Mouse (Mus musculus) layer of hippocampus, postnatal 10 days (tissue): Measurements from ENCODE around the gene Cuedc2. TPM values are rescaled to one million over a fixed set of nuclear protein-coding genes. Genes with fewer than 3 reads are reported as not detected.

Experiments used
- DNase-seq, 2 experiments: peaks; one replicate each; pipeline ENCODE4 v3.0.0; 2021; ENCODE audit warnings: low spot score in 2 of 2
- long read RNA-seq: library from polyadenylated mRNA; stranded (forward); transcript quantifications from one replicate; pipeline ENCODE4 v2.0.0, GENCODE M21; 2023
- total RNA-seq, 2 experiments: library from RNA; stranded (reverse); gene quantifications; 2 replicates each; pipeline ENCODE4 v1.2.3; 2021

Cuedc2 gene
- 100 to 1,000 TPM; 173 to 178 TPM for total RNA-seq
- long read RNA-seq, transcript Cuedc2-203 (9 exons, 1,790 nt), result minor isoform, 38 of 310 reads
- long read RNA-seq, transcript Cuedc2-201 (9 exons, 1,833 nt), result major isoform, 85 of 310 reads
- long read RNA-seq, transcript Cuedc2-204 (9 exons, 1,050 nt), result minor isoform, 6 of 310 reads
- long read RNA-seq, transcript Cuedc2-211 (9 exons, 999 nt), result minor isoform, 28 of 310 reads
- long read RNA-seq, partial matches to known transcripts, result 18 of 310 reads
- long read RNA-seq, other reads (novel, unspliced or antisense), result 125 of 310 reads

DNA sequence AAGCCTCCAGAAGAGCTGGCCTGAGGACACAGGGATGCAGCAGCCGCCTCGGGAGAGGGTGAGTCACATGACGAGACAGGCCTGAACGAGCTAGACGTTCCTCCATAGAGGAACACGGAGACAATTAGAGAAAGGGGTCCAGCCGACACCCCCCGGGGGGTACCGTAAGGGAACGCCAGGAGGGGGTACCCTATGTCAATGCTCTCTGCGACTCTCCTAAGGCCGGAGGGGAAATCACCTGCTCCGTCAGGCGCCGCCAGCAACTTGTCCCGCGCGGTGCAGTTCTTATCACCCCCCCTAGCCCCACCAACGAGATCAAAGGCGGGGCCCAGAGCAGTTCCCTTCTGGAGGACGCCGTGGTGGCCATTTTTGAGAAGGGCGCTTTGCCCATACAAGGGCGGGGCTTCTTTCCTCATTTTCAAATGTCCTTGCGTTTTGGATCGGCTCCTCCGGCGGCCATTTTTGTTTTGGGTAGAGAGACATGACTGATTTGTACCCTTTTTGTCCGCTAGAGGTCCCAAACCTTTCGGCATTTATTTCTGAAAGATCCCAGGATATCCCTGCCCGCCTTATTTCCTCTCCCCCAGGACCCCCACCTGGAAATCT, at the start of gene Cuedc2:
Cuedc2 (minus strand) TSS at position 372 of the 606 bp plus-strand sequence.
- DNase-seq, result peak; percentile 99

DNA sequence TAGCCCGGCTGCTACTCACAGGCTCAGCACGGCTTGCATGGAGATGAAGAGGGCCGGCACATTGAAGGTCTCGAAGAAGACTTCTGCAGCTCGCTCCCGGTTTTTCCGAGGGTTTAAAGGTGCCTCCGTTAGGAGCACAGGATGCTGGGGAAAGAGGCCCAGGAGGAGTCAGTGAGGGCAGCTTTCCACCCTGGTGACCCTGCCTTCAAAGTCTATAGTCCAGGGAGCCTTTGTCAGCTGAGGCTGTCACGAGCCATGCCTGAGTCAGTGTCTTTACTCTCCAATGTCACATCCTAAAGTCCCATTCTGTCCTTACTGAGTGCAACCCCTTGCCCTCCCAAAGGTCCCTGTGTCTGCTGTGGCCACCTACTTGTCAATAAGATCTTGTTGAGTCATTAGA, 43.8 kb upstream of the Cuedc2 start:
- no peak for DNase-seq

DNA sequence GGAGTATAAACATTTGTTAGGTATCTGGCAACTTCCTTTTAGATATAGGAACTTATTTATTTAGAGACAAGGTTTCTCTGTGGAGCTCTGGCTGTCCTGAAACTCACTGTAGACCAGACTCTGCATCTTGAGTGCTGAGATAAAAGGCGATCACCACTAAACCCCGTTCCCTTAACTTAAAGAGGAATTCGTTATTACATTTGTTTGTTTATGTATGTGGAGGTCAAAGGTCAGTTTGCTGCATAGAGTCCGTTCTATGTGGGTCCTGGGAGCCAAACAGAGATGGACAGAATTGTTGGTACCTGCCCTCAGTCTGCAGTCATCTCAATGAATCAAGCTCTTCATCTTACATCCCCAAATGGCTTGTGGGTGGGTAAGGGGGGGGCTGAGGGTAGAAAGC, 37.4 kb upstream of the Cuedc2 start:
- DNase-seq, result no peak

DNA sequence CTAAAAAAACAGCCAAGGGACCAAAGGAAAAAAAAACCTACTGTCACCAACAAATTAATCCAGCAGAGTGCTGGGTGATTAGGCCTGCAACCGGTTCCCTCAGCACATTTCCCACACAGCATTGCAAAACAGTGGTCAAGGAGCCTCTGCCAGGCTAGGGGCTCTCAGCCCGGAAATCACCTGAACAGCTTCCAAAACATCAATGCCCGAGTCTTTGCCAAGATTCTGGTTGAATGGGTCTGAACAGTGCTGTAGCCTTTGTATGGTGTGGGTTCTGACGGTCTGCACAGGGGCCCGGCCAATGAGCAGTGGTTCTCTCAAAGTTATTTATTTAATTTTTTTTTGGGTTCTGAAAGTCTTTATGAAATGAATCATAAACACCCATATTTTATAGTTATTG, 37.0 kb upstream of the Cuedc2 start:
- peak; percentile 58 to 62 for DNase-seq

DNA sequence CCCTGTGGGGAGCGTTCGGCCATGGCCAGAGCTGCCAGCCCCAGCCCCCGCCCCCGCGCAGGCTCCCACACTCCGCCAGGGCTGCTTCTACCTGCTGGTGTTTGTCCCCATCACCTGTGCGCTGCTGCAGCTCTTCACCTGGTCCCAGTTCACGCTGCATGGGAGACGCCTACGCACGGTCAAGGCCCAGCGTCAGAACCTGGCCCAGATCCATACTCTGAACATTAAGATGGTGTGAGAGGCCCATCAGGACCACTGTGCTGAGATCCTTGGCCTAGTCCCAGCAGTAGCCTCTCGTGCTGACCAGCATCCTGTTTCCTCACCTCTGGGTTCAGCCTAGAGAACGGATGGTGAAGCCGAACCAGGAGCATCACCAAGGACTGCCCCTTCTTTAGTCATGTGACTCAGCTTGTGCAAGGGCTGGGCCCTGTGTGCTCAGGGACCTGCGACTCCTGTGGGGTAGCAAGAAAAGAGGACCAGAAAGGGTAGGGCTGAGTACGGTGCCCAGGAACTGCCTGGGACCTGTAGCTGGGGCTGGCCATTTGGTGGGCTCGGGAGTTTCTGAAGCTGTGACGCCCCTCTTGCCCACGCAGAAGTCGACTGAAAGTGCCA, 36.1 kb upstream of the Cuedc2 start:
- peak in 1 of 2 experiments; percentile 32 for DNase-seq

DNA sequence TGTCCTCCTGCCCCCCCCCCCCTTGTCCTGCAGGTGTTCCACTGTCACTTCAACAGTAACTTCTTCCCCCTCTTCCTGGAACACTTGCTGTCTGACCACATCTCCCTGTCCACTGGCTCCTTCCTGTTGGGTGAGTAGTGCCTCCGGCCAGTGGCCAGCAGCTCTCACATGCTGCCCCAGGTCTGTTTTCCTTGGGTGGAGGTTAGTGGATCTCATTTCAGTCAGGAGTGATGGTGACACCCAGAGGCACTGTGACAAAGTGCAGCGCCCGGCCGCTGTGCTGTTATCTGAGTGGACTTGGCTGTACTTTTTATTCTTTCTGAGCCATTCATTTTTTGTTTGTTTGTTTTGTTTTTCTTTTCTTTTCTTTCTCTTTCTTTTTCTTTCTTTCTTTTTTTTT, 30.7 kb upstream of the Cuedc2 start:
- DNase-seq, result peak; percentile 56 to 69

DNA sequence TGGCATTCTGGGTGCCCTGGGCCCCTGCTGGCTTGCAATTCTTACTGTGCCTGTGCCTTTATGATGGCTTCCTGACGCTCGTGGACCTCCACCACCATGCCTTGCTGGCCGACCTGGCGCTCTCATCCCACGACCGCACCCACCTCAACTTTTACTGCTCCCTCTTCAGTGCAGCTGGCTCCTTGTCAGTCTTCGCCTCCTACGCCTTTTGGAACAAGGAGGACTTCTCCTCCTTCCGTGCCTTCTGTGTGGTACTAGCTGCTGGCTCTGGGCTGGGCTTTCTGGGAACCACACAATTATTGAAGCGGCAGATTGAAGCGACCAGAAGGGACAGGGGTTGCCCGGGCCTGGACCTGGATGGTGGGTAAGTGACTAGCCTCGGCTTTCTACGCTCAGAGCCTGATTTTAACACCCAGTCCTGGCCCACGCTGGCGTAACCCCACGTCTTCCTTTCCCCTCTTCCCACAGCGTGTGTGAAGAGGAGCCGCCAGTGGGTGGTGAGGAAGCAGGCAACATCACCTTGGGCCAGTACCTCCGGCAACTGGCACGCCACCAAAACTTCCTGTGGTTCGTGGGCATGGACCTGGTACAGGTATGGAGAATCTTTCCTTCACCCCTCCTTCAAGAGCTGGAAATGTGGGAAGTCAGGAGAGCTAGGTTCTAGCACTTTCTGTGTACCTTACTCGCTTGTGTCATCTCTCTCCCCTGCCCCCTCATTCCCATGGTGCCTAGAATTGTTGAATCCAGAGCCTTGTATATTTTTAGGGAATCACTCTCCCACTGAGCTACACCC, 29.5 kb upstream of the Cuedc2 start:
- no peak for DNase-seq

DNA sequence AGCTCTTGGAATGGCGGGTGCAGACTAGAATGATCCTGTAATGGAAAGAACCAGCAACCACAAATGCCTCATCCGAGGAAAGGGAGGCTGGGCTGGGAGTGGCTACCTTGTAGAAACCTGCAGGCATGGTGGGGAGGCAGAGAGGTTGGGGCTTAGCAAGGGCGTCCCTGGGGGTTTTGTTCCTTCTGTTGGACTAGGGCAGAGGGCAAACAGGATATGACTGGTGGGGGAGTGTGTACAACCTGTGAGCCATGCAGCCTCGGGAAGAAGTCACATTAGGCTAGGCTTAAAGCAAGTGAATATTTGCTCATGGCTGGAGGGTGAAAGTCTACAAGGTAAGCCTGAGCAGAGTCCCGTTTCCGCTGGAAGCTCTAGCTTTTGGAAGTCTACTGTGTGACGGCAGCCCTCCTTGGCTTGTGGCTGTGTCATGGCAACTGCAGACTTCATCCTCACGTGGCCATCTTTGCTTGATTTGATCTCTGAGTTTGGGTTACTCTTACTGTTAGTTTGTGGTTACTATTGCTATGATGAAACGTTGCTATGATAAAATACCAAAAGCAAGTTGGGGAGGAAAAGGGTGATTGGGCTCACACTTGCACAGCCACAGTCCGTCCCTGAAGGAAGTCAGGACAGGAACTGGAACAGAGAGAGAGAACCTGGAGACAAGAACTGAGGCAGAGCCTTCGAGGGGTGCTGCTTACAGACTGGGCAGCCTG, 24.9 kb upstream of the Cuedc2 start:
- no peak for DNase-seq

DNA sequence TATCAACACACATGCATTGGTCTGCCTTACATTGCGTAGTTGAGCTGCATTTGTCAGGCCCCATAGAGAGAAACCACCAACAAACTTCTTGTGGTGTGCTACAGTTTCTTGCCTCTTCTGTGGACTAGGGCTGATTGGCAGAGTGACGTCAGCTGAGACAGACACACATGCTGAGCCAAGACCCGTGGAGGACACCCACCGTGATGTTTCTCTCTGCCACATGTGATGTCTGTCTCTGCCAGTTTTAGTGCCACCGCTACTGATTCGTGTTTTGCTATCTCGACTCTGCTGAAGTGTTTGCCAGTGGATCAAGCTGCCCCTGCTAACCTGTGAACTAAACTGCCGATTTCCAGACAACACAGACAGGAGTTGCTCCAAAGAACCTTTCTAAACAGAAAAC, 23.6 kb upstream of the Cuedc2 start:
- no peak for DNase-seq

DNA sequence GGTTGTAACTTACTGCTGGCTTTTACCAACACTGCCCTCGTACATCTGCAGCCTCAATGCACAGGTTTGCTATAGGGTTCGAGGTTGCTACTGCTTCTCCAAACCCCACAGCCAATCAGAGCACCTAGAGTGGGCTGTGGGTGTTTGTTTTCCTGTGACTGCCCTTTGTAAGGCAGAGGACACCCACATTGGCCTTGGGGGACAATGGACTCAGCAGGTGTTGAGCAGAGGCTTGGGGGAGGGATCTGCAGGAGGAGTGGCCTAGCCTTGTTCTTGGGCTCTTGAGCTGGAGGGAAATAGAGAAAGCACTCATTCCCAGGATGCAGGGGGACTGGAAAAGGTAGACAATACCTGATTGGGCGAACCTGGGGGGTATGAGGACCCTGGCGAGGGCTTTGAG, 19.9 kb upstream of the Cuedc2 start:
- no peak for DNase-seq

DNA sequence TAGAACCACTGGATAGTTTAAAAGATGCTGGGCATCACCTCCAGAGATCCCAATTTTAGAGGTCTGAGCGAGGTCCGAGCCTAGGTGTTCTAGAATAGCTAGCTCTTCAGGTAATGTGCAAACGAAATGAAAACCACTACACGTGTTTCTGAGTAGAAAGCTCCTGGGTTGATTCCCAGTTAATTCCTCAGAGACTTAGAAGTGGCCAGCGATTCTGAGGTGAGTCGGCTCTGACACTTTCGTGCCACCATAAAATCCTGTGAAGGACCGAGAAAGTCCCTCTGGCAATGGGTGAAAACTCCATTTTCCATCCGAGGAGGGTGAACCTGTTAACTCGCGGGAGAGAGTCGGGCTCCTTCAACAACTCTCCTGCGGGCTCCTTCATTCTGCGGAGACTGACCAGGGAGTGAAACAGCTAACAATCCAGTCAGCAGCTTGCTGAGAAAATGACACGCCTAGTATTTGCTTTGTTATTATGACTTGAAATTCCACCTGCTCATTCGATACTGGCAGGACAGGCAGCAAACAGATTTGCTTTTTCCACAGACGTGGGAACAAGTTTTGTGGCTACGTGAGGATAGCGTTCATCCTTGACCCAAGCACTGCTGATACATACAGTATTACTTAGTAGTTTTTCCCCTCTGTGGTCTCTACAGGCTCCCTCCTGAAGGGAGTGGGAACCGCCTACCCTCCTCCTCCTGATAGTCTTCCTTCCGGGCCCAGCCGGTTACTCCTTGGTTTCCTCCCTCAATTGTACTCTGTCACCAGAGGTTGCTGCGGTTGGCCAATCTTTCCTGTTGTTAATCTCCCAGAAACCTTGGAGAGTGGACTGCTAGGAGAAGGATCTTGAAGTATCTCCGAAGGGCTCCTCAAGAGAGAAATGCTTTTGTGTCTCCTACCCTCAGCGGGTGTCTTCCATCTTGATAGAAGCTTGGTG, 19.1 kb upstream of the Cuedc2 start:
- no peak for DNase-seq

DNA sequence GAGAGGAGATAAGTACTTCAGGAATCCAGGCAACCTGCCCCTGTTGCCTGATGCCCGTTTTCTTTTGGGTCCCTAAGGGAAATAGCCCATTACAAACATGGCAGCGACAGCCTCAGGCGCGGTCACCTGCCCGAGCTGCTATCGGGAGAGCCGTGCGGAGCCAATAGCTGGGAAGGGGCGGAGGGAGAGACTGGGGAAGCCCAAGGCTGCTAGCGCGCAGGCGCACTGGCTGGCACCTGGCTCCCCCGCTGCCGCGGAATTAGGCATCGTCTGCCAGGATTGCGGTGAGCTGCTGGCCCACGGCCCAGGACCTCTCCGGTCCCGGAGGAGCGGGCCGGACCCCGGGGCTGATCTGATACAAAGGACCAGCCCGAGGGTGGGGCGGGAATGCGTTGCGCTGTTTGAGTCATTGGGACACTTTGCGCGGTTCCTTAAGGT, 18.2 kb upstream of the Cuedc2 start:
- peak; percentile 87 to 91 for DNase-seq

DNA sequence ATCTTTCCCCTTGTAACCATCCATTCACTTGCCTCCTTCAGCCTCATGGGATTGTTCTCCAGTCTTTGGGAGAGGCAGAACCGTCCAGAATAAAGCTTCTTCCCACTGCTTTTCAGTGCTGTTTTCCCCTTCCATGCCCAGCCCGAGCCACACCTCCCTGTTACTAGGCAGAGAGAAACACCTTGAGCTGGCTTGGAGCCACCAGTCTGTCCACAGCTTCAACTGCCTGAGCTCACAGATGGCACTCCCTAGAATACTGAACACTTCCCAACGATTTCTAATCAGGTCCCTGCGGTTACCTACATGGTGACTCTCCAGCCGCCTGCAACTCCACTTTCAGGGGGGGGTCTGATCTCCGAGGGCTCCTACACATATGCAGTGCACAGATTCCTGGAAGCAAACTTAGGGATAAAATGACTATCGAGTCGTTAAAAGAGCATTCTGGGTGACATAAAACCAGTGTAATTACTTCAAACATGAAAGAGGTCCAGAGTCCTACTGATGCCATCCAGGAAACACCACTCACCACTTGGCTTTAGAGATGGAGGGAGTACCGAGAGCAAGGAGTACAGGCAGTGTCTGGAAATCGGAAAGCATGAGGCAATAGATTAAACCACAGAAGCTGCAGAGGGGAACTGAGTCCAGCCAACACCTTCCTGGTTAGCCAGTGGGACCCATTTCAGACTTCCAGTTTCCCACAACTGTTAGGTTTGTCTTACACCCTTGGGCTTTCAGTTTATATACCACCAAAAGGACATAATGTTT, 11.8 kb upstream of the Cuedc2 start, which contains the start of gene 2310034G01Rik:
2310034G01Rik (minus strand) TSS at position 135 of the 765 bp plus-strand sequence.
- no peak for DNase-seq

DNA sequence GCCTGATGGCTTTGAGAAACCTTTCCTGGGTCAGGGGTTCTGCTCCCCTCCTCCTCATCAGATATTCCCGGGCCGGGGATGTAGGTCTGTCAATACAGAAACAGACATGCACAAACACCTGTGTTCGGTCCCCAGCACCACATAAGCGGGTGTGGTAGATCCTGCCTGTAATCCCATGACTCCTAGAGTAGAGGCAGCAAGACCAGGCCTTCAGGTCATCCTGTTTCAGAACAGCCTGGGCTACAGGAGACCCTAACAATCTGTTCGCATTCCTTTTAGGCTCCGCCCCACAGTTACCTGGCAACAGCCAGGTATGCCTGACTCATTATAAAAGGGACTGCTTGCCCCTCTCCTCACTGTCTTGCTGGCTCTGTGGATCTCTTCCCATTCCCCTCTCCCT, 11.0 kb upstream of the Cuedc2 start:
- DNase-seq, result no peak

DNA sequence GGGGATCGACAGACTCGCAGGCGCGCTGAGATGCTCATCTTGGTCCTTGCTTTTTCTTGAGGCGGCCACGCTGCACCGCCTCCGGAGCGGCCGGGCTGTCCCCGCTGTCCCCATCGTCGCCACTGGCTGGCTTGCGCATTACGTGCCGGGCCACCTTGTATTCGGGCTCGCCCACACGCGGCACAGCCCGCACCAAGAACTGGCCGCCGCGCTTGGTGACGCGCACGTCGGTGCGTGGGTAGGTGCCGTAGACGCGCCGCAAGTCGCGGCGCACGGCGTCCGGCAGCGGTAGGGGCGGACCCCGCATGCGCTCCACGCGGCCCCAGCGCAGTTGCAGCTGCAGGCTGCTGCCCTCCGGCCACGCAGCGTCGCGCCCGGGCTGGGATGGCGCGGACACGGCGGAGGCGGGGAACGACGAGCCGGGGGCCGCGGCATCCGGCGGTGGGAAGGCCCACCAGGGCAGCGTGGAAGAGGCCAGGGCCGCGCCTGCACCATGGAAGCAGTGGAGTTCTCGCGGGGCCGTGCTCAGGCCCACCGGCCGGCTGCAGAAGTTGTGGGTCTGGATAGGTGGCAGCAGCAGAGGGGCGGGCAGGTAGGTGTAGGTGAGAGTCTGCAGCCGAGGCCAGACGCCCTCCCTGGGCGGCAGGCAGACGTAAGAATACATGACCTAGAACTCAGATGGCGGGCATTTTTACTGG, 10.4 kb upstream of the Cuedc2 start:
- peak; percentile 82 to 86 for DNase-seq

DNA sequence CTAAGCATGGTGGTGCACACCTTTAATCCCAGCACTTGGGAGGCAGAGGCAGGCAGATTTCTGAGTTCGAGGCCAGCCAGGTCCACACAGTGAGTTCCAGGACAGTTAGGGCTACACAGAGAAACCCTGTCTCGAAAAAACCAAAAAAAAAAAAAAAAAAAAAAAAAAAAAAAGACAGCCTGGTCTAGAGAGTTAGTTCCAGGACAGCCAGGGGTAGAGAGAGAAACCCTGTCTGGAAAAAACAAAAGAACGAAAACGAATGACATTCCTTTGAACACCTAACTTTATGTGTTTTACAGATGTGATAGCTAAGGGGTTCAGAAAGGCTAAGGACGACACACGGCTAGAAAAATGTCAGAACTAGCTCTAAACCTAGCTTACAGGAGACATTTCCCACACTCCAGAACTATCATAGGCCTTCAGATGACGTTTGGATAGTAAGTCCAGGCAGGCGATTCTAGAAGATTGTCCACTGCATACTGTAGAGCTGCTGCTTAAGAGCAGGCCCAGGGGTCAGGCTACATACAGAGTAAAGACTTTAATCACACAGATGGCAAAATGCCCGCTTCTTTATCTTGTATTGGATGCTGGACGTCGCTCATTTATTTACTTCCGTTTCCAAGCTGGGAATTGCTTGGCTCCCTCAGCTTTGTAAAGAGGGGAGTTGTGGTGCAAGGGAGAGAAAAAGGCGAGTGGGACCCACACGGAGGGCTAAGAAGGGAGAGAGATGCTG, 9.6 kb upstream of the Cuedc2 start:
- DNase-seq, result no peak

DNA sequence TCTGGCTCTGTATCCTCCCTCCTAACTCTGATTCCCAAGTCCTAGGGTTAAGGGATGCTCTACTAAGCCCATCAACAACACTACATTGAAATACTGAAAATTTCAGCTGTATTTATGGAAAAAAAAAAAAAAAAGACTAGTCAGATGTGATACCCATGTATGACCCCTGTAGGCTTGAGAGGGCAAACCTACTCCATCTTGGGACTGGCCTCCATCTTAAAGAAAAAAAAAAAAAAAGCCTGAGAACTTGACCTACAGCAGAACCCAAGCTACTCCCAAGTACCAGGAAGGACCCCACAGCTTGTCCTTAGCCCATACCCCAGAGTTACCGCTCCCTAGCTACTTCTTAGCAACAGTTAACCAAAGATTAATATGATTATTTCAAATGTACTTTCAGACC, 8.6 kb upstream of the Cuedc2 start:
- DNase-seq, result no peak
